Mouse (Mus musculus): ENCODE data around the gene 4931423N10Rik.

GRCm38 (mm10) chr2:23194366-23194765 lies 12.9 kb upstream of the 4931423N10Rik start:
- TF ChIP-seq CTCF (IDR thresholded peaks at IDR 0.05; ENCODE audit: control insufficient read depth, insufficient read depth, insufficient read length) (no peak), USF1 (IDR thresholded peaks at IDR 0.05; ENCODE audit: low read depth) (no peak), MYOG (IDR thresholded peaks at IDR 0.05; ENCODE audit: control insufficient read depth, extremely low read depth, insufficient read length) (no peak), MAX (IDR thresholded peaks at IDR 0.05) (no peak), MYOD1 (IDR thresholded peaks at IDR 0.05; ENCODE audit: control insufficient read depth, insufficient read length, low read depth) (no peak)
